Mouse (Mus musculus): ENCODE data around the gene Ahctf1. TPM values are rescaled to one million over a fixed set of nuclear protein-coding genes. Genes with fewer than 3 reads are reported as not detected.

The Ahctf1 gene
- total RNA-seq, 2 experiments from 2014 or later = 35.8 to 37.2 TPM

DNA sequence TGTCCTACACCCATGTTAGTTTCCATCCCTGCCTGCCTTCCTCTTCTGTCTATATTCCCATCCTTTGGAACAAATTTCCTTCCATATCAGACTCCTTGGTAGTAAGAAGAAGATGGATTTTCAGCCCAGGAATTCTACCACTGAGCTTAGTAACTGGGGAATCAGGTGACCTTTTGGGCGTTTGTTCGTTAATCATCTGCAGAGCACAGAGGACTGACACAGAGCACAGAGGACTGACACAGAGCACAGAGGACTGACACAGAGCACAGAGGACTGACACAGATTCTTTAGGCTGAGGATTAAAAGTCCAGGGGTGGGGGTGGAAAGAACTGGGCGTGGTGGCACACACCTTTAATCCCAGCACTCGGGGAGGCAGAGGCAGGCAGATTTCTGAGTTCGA lies 2.3 kb upstream of the Ahctf1 start:
- DNase-seq (ENCODE audit: low spot score in 2 of 2) = no peak

DNA sequence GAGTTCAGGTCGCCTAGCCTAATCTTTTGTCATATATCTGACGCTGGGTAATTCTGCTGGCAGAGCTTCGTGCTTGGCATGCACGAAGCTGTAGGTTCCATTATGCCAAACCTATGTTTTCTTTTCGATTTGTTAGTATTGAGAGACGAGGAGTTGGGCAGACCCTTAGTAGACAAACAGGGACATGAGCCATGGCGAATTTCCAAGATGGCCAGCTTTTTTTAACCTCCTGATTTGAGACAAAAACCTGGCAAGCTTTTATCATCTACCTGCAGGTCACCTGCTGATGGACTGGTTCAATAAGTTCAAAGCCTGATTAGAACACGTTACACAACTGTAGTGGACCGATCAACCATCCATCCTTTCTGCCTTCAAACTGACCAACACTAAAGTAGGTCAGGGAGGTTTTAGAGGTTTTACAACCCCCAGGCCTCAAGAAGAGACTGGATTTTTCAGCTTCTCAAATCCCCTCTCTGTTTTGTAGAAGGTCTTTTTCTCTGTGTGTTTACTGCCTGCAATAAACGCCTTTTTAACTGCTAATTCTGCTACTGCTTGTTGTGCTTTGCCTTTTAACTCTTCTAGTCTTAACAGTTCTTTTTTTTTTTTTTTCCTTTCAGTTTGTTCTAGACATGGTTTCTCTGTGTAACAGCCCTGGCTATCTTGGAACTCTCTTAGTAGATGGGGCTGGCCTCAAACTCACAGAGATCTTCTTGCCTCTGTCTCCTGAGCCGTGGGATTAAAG lies 831 bp upstream of the Ahctf1 start:
- DNase-seq (ENCODE audit: low spot score in 2 of 2) = no peak

DNA sequence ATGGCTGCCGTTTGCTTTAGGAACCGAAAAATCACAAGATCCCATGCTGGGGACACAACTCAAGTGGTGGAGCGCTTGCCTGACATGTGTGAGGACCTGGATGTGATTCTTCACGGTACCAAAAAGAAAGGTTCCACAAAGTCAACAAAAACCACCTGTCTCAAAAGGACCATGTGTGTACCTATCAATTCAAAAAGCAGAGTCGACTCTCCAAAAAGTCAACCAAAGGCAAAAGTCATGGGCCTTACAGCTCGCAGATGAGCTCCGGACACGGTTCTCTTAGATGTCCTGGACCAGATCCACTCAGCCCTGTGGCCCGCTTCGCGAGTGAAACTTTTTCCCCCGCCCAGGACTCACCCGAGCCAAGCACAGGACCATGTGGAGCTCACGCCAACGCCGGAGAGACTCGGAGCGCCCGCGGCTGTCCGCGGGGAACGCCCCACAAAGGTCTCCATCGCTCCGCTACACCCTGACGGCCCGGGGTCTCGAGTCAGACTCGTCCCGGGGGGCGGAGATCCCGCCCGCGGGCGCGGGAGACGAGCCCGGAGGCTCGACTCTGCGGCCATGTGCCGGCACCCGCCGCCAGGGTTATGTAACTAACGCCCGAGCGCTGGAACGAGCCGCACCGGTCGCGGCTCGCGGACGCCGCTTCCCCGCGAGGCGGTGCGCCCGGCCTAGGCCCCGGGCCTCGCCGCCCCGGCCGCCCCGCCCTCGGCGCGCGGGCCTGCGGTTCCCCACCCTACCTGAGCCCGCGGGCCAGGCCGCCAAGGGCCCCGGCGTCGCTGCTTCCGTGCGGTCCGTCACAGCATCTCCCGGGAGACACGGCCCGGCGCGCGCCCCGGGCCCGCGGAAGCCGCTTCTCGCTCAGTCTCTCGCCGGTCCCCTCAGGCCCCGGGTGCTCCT lies 619 bp downstream of the Ahctf1 start, which contains the start of gene Gm10518:
Gene Gm10518 (plus strand): TSS at position 767 of the 903 bp plus-strand sequence.
- peak; percentile 31 to 57 for DNase-seq (ENCODE audit: low spot score in 2 of 2)

DNA sequence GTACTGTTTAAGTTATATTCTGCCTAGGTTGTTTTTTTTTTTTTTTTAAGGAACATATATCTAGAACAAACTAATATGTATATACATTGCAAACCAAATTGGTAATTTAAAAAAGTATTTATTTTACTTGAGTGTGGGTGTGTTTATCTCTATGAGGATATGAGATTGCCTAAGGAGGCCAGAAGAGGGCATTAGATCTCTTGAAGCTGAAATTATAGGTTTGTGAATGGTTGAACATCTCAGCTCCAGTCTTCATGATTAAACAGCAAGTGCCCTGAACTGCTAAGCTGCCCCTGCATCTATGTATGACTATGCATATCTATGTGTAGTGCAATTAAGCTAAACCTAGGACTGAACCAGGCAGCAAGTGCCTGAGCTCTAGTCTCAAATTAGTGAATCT lies 4.7 kb downstream of the Ahctf1 start:
- no peak for DNase-seq (ENCODE audit: low spot score in 2 of 2)

DNA sequence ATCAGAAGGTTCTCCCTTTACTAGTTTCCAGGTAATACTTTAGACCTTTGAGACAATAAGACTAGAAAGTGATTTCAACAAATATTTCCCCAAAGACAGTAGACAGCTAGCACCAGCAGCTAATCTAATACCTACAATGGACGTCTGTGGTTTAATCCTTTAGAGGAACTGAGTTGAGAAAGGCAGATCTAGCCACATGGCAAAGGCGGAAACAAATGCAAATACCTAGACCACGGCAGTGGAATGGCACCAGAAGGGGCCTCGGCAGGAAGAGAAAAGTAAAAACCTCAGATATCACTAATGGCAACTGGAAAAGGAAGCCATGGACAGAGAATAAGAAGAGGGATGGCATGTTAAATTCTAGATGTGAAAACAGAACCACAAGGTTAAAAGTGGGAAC lies 16.2 kb downstream of the Ahctf1 start:
- DNase-seq (ENCODE audit: low spot score in 2 of 2) = no peak

DNA sequence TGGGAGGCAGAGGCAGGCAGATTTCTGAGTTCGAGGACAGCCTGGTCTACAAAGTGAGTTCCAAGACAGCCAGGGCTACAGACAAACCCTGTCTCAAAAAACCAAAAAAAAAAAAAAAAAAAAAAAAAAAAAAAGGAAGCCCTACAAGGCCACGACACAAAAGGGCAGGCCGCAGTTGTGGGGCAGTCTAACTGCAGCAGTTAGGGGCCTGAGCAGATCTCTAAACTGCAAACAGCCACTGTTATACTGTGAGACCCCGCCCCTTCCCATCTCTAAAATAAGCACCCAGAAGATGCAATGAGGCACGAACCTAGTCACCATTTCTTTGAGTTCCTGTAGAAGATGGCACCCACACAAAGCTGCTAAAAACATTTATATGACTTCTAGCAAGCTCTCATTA lies 18.0 kb downstream of the Ahctf1 start:
- DNase-seq (ENCODE audit: low spot score in 2 of 2) = no peak

DNA sequence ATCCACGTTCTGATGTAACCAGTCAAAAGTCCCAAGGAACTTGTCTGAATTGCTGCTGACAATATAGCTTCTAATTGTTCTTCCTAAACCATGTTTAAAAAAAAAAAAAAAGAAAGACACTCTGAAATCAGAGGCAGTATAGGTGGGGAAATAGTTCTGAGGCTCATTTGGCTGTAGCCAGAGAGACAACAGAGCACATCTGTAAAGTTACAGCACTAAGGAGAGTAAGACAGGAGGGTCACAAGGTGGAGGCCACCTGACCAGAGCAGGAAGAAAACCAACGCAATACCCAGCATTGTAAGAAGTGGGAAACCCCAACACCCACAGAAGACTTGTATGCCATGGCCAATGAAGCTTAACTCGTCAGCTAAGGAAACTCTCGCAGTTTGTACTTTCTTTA lies 19.4 kb downstream of the Ahctf1 start:
- no peak for DNase-seq (ENCODE audit: low spot score in 2 of 2)

DNA sequence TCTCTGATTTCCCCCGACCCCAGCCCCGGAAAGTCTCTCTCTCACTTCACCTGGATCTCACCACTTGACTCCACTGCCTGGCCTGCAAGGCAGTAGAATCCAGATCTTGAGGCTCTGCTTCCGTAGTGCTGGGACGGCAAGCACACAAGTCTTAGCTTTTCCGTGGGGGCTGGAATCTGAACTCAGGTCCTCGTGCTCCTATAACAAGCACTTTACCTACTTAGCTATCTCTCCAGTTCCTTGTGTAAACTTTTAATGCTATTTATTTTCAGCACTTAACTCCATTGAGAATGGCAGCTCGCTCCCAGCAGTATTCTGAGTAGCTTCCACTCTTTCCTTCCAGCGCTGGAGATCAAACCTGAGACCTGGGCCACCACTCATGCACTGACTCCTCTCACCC lies 26.6 kb downstream of the Ahctf1 start:
- no peak for DNase-seq (ENCODE audit: low spot score in 2 of 2)

DNA sequence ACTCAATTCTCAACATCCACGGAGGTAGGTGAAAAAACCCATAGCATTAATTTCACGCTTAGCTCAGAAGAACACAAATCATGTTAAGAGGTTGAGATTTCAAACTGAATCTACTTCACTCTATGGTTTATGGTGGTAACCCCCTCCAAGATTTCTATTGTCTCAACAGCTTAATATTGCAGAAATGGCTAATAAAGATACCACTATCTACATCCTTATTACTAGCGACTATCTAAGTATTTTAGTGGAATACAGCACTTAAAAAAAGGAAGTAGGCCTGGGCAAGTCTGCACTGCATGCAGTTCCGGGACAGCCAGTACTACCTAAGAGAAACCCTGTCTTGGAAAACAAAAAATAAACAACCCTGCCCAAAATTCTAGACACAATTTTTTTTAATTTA lies 42.9 kb downstream of the Ahctf1 start:
- no peak for DNase-seq (ENCODE audit: low spot score in 2 of 2)

DNA sequence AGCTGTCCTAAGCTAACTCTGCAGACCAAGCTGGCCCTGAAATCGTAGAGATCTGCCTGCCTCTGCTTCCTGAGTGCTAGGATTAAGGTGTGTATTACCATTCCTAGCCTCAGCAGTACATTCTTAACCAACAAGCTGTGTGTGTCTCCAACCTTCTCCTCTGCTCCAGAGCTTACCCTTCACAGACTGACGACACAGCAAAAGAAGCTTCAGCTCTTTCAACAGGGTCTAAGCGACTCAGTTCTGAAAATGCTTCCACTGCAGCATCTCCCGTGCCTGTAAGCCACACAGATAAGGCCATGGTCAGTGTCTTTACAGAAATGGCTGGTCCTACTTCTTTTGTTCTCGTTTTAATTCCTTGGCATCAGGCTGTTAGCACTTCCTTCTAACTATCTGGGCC lies 43.4 kb downstream of the Ahctf1 start:
- DNase-seq (ENCODE audit: low spot score in 2 of 2) = no peak

DNA sequence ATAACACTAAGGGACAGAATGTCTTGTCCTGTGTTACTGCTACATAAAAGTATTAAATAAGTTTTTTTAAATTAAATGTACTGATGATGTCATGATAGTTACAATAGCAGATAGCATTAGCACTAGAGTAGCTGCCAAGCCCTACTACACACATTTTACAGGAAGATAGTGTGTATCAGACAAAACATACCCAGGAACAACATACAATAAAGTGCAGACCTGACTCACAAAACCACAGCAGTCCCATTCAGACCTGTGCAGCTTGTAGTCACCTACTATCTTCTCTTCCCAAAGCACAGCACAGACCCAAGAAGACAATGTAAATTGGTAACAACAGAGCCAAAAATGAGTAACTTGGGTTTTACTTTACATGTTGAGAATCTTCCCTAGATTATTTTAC lies 47.0 kb downstream of the Ahctf1 start:
- no peak for DNase-seq (ENCODE audit: low spot score in 2 of 2)

DNA sequence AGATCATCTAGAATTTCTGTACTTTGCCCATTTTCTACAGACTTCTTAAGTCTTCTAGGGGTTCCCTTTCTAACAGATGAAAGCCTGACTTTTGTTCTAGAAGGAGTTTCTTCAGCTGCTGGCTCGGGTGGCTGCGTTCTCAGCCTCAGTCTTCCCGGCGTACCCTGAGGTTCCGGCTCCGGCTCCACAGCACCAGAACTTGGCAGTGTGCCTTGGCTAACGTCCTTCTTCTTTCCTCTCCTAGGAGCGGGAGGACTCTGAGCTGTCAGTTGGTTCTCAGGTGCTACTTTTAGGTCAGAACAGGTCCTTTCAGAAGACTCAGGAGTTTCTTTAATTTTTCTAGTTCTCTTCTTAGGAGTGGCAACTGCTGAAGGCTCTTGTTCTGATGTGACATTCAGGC lies 50.5 kb downstream of the Ahctf1 start:
- no peak for DNase-seq (ENCODE audit: low spot score in 2 of 2)

DNA sequence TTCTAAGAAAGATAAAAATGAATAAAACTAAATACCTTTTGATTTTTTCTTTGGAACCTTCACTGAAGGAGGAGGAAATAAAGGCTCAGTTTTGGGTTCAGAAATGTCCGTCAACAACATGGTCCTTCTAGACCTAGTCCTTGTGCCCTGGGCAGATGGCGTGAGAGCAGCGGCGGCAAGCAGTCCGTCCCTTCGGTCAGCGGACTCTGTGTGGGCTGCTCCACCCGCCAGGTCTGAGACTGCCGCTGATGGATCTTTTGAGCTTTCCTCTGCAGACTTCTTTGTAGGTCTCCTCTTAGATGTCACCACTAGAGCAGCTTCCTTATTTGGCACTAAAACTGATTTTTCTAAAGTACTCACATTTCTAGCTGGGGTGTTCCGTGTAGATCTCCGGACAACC lies 51.2 kb downstream of the Ahctf1 start:
- DNase-seq (ENCODE audit: low spot score in 2 of 2) = no peak

DNA sequence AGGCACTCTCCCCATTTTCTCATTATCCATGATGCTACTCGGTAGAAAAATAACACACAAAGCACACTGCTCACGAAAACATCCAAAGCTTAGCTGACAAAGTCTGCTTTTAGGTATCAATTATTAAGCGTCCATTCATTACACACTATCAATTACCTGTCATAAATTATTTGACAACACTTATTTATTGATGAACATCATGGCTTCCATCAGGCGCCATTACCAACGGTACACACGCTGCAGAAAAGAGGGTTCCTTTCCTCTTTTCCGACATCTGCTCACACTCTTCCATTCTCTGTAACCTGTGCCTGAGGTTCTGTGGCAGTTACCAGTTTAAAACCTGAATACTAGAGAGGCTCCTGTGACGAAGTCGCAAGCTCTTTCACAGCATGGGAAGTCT lies 58.3 kb downstream of the Ahctf1 start, which contains the start of gene Kif28:
Gene Kif28 (minus strand): TSS at position 101 of the 400 bp plus-strand sequence.
- DNase-seq (ENCODE audit: low spot score in 2 of 2) = no peak

DNA sequence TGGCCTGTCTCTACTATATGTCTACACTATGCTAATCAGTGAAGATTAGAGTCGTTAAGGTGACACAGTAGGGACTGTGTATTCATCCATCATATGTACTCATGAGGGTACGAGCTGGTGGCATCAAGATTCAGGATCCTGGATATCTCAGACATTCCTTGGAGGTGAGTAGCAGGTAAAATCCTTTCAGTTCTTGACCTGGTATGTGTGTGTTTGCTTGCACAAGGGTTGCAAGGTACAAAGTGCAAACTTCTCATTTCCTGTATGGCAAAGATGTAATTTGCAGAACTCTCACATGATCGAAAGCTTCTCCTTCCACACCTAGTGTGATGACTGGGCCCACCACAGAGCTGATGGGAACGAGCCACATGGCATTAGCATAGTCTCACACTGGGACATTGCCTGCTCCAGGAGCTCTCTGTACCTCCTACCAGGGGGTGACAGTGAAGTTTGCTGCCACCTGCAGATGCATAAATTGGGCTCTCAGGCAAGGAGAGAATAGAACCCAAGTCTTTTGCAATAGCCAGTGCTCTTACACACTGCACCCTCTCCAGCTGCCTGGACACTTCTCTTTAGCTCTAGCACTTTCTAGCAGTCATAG lies 59.8 kb downstream of the Ahctf1 start:
- no peak for DNase-seq (ENCODE audit: low spot score in 2 of 2)

DNA sequence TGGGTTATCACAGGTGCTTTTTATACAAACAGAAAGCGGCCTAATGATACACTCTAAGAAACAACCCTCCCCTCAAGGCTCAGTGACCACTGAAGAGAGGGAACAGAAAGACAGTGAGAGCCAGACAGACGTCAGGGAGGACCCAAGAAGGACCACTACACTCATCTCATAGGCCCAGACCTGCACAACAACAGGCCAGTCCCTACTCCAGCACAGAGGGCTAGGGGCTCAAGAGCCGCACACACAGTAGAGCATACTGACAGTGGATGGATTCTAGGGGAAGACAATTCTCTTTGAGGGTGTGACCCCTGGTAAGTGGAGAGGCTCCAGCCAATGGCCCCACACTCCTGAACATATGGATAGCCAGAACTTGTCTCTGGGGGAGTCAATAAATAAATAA lies 67.0 kb downstream of the Ahctf1 start:
- DNase-seq (ENCODE audit: low spot score in 2 of 2) = no peak

DNA sequence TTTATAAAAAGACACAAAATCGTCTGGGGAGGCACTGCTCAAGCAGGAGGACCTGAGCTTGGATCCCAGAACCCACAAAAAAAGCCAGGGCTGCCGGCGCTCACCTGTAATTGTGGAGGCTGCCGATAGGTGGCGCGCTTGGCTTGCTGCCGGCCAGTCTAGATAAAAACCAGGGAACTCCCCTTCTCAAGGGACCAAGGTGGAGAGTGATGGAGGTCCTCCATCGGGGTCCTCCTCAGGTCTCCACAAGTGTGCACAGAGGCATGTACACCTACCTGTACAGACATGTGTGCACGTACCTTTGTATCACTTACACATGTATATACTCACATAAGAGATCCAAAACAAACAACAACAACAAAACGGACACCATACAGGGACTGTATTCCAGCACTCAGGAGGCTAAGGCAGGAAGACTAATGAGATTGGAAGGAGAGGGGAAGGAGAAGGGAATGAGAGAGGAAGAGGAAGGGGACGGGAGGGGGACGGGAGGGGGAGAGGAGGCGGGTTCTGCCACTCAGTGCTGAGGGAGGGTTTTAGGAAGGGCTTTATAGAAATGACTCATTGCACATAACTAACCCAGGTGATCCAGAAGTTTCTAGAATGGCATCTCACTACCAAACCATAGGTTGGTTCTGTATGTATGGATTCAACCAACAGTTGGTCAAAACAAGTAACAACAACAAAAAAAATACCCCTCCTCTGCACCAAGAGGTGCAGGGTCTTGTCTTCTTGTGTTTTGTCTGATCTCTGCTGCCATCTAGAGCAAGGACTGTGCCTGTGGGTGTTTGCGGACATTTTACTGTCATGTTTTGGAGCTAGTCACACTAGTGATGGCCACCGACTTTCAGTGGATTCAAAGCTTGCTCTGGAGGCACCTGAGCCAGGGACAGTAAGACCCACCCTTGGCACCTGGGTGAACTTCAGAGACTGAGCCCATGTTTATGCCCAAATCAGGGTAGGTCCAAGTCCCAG lies 68.7 kb downstream of the Ahctf1 start:
- DNase-seq (ENCODE audit: low spot score in 2 of 2) = peak; percentile 43 to 55

DNA sequence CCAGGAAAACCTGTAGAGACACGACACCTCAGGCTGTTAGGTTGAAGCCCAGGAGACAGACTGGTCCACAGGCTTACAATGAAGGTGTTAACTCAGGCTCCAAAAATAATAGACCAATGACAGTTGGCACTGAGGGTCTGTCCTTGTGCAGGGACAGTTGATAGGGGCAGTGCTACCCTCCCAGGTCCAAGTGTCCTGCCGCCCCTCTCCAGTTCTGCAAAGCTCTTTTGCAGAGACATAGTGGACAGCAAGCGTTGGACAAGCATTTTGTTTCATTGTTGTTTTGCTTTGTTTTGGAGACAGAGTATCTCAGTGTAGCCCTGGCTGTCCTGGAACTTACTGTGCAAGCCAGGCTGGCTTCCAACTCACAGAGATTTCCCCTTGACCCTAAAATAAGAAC lies 72.1 kb downstream of the Ahctf1 start:
- no peak for DNase-seq (ENCODE audit: low spot score in 2 of 2)

DNA sequence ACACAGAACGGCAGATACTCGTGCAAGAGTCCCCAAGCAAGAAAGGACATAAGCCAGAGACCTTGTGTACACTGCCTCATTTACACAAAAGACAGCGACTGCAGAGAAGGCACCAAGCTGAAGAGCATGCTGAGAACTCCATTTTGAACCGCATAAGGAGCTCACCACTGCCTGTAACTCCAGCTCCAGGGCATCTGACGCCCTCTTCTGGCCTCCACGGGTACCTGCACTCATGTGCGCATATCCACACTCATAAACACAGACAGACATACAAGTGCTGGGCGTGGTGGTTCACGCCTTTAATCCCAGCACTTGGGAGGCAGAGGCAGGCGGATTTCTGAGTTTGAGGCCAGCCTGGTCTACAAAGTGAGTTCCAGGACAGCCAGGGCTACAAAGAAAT lies 74.8 kb downstream of the Ahctf1 start:
- no peak for DNase-seq (ENCODE audit: low spot score in 2 of 2)

DNA sequence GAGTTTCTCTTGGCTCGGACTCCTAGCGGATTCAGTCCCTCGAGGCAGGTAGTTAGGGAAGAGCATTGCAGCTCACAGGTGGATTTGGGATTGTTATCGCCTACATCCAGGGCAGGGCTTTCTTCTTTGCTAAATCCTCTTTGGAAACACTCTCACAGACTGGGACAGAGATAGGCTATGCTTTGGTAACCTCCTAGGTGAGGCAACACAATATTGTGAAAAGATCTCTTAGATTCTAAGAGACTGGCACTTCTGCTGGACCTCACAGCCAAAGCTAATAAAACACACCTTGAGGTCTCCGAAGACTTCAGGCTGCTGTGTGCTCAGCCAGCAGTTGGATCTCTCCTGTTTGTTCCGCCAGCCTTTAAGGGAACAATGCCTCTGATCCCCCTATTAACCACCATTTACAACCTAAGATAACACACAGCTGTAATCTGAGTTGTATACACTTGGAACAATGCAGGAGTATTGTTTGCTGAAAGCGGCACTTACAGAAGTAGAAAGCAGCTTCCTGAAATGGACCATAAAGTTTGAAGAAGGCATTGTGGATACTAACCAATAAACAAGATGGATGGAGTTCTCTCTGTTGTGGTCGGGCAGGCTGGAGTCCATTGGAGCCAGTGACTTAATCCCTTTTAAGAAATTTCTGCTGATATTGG lies 80.5 kb downstream of the Ahctf1 start:
- DNase-seq (ENCODE audit: low spot score in 2 of 2) = no peak
